Mouse (Mus musculus): Measurements from ENCODE around the gene Zkscan16. TPM values are rescaled to one million over a fixed set of nuclear protein-coding genes. Genes with fewer than 3 reads are reported as not detected.

Zkscan16 gene
- 0.34 and 0.55 TPM in 2 replicates for polyA plus RNA-seq (2015; fragmentation: Nextera tagmentation; extraction: Ambion mirVana)

- Histone ChIP-seq H3K9ac (peak within 1 kb of the TSS; percentile 80), H3K4me1 (peaks cover 13% of the 10 kb centered on the region), H3K27ac (no peak within 1 kb of the TSS), H3K27me3 (0 out of 2 replicates have a peak, but pooled peaks cover 4% of the 10 kb centered on the region), H3K4me3 (peak within 1 kb of the TSS; percentile 77), H3K4me2 (peak within 1 kb of the TSS; percentile 82), H3K36me3 (ENCODE audit: poor library complexity, severe bottlenecking) (no peaks in the 10 kb centered on the region), H3K9me3 (replicated peaks) (no peaks in the 10 kb centered on the region)
- peak; percentile 92 for ATAC-seq
- under 1% methylated on average over 50 of the region's 50 CpGs for WGBS
Measured at GRCm38 (mm10) chr4:58943420-58944205, at the start of gene Zkscan16. TSS of gene Zkscan16 (plus strand) at chr4:58943628.

GRCm38 (mm10) chr4:58894399-58894798, 49.0 kb upstream of the Zkscan16 start:
- Histone ChIP-seq H3K9me3 (replicated peaks) (no peaks in the 10 kb centered on the region), H3K4me1 (no peaks in the 10 kb centered on the region), H3K36me3 (ENCODE audit: poor library complexity, severe bottlenecking) (no peaks in the 10 kb centered on the region), H3K27me3 (no peaks in the 10 kb centered on the region), H3K27ac (no peak overlapping the region), H3K9ac (no peak overlapping the region), H3K4me2 (no peak overlapping the region), H3K4me3 (no peak overlapping the region)
- 90% methylated on average over 7 of the region's 7 CpGs for WGBS
- no peak for ATAC-seq

- Histone ChIP-seq H3K4me1 (no peaks in the 10 kb centered on the region), H3K27ac (no peak overlapping the region), H3K4me2 (no peak overlapping the region), H3K4me3 (no peak overlapping the region), H3K27me3 (no peaks in the 10 kb centered on the region), H3K36me3 (ENCODE audit: poor library complexity, severe bottlenecking) (no peaks in the 10 kb centered on the region), H3K9ac (no peak overlapping the region), H3K9me3 (replicated peaks) (no peaks in the 10 kb centered on the region)
- WGBS, result 71% methylated on average over 4 of the region's 4 CpGs
- ATAC-seq, result no peak
Measured at GRCm38 (mm10) chr4:58897436-58897835, 46.0 kb upstream of the Zkscan16 start.

GRCm38 (mm10) chr4:58898318-58898717, 45.1 kb upstream of the Zkscan16 start:
- peaks cover 9% of the 10 kb centered on the region for H3K4me1 ChIP-seq
- no peak overlapping the region for H3K9ac ChIP-seq
- no peak overlapping the region for H3K4me3 ChIP-seq
- H3K27ac ChIP-seq, result no peak overlapping the region
- H3K36me3 ChIP-seq (ENCODE audit: poor library complexity, severe bottlenecking), result no peaks in the 10 kb centered on the region
- H3K9me3 ChIP-seq (replicated peaks), result no peaks in the 10 kb centered on the region
- ATAC-seq, result no peak
- no peak overlapping the region for H3K4me2 ChIP-seq
- no peaks in the 10 kb centered on the region for H3K27me3 ChIP-seq

GRCm38 (mm10) chr4:58907453-58907852, 36.0 kb upstream of the Zkscan16 start:
- no peaks in the 10 kb centered on the region for H3K36me3 ChIP-seq (ENCODE audit: poor library complexity, severe bottlenecking)
- no peak overlapping the region for H3K9ac ChIP-seq
- H3K27me3 ChIP-seq, result no peaks in the 10 kb centered on the region
- no peak for ATAC-seq
- no peak overlapping the region for H3K4me3 ChIP-seq
- no peaks in the 10 kb centered on the region for H3K9me3 ChIP-seq (replicated peaks)
- no peak overlapping the region for H3K4me2 ChIP-seq
- no peak overlapping the region for H3K27ac ChIP-seq
- H3K4me1 ChIP-seq, result peaks cover 20% of the 10 kb centered on the region
- WGBS, result 97% methylated on average over 1 of the region's 1 CpGs

GRCm38 (mm10) chr4:58910175-58911068, 33.0 kb upstream of the Zkscan16 start:
- Histone ChIP-seq H3K4me1 (peaks cover 13% of the 10 kb centered on the region), H3K27ac (no peak overlapping the region), H3K9me3 (replicated peaks) (no peaks in the 10 kb centered on the region), H3K27me3 (no peaks in the 10 kb centered on the region), H3K9ac (peak overlapping the region; percentile 95), H3K4me3 (peak overlapping the region; percentile 69), H3K36me3 (ENCODE audit: poor library complexity, severe bottlenecking) (no peaks in the 10 kb centered on the region), H3K4me2 (peak overlapping the region; percentile 74)
- ATAC-seq, result no peak
- 33% methylated on average over 16 of the region's 16 CpGs for WGBS

GRCm38 (mm10) chr4:58911069-58911830, 32.2 kb upstream of the Zkscan16 start:
- H3K27ac ChIP-seq, result peak overlapping the region; percentile 97
- H3K4me1 ChIP-seq, result peaks cover 13% of the 10 kb centered on the region
- H3K36me3 ChIP-seq (ENCODE audit: poor library complexity, severe bottlenecking), result no peaks in the 10 kb centered on the region
- no peaks in the 10 kb centered on the region for H3K9me3 ChIP-seq (replicated peaks)
- H3K4me2 ChIP-seq, result peak overlapping the region; percentile 74
- peak overlapping the region; percentile 95 for H3K9ac ChIP-seq
- H3K27me3 ChIP-seq, result no peaks in the 10 kb centered on the region
- peak; percentile 70 for ATAC-seq
- H3K4me3 ChIP-seq, result peak overlapping the region; percentile 69
- under 1% methylated on average over 56 of the region's 56 CpGs for WGBS

- H3K36me3 ChIP-seq (ENCODE audit: poor library complexity, severe bottlenecking), result no peaks in the 10 kb centered on the region
- H3K4me1 ChIP-seq, result peaks cover 13% of the 10 kb centered on the region
- under 1% methylated on average over 97 of the region's 126 CpGs for WGBS
- peak; percentile 86 for ATAC-seq
- peak overlapping the region; percentile 74 for H3K4me2 ChIP-seq
- no peaks in the 10 kb centered on the region for H3K27me3 ChIP-seq
- H3K9me3 ChIP-seq (replicated peaks), result no peaks in the 10 kb centered on the region
- peak overlapping the region; percentile 97 for H3K27ac ChIP-seq
- H3K9ac ChIP-seq, result peak overlapping the region; percentile 95
- peak overlapping the region; percentile 69 for H3K4me3 ChIP-seq
Measured at GRCm38 (mm10) chr4:58911831-58912628, 31.4 kb upstream of the Zkscan16 start.

- ATAC-seq, result peak; percentile 64
- peak within 1 kb of the TSS; percentile 97 for H3K27ac ChIP-seq
- H3K4me1 ChIP-seq, result peaks cover 13% of the 10 kb centered on the region
- H3K36me3 ChIP-seq (ENCODE audit: poor library complexity, severe bottlenecking), result no peaks in the 10 kb centered on the region
- peak within 1 kb of the TSS; percentile 74 for H3K4me2 ChIP-seq
- peak within 1 kb of the TSS; percentile 95 for H3K9ac ChIP-seq
- no peaks in the 10 kb centered on the region for H3K27me3 ChIP-seq
- H3K9me3 ChIP-seq (replicated peaks), result no peaks in the 10 kb centered on the region
- H3K4me3 ChIP-seq, result peak within 1 kb of the TSS; percentile 69
- 3% methylated on average over 43 of the region's 43 CpGs for WGBS
Measured at GRCm38 (mm10) chr4:58912629-58913335, 30.6 kb upstream of the Zkscan16 start, which contains the start of gene Ecpas. TSS of gene Ecpas (minus strand) at chr4:58912749.

GRCm38 (mm10) chr4:58913336-58914026, 29.9 kb upstream of the Zkscan16 start:
- H3K4me3 ChIP-seq, result peak overlapping the region; percentile 69; the same call in 1 of the 2 replicates
- H3K4me2 ChIP-seq, result peak overlapping the region; percentile 74
- H3K27ac ChIP-seq, result no peak overlapping the region
- H3K9ac ChIP-seq, result no peak overlapping the region
- no peaks in the 10 kb centered on the region for H3K36me3 ChIP-seq (ENCODE audit: poor library complexity, severe bottlenecking)
- no peaks in the 10 kb centered on the region for H3K9me3 ChIP-seq (replicated peaks)
- H3K27me3 ChIP-seq, result no peaks in the 10 kb centered on the region
- WGBS, result 32% methylated on average over 3 of the region's 3 CpGs
- no peak for ATAC-seq
- H3K4me1 ChIP-seq, result peaks cover 13% of the 10 kb centered on the region

Measured in forebrain, embryonic 13.5 days (tissue).